Mouse (Mus musculus) embryonic facial prominence, embryonic 13.5 days (tissue): Measurements from ENCODE around the gene Klhl8. TPM values are rescaled to one million over a fixed set of nuclear protein-coding genes. Genes with fewer than 3 reads are reported as not detected.
A peak's percentile ranks its signal among the peaks of the same experiment; 100 is the strongest.

Source experiments
- ATAC-seq: fragments of 200-750 bp; cut with Nextera tagmentation; 2 replicates; pipeline ENCODE4 v1.8.0; 2017; ENCODE audit warnings: low read depth; ENCODE audit not compliant: insufficient number of reproducible peaks, insufficient read depth, low FRiP score, low TSS enrichment
- H3K27ac ChIP-seq: fragments of 300-500 bp; sonication (generic); 2 replicates; pipeline ENCODE4 v1.5.1; 2015; ENCODE audit warnings: moderate library complexity, mild to moderate bottlenecking, inconsistent platforms
- H3K27me3 ChIP-seq: fragments of 300-500 bp; sonication (generic); 2 replicates; pipeline ENCODE4 v1.6.1; 2015; ENCODE audit warnings: mild to moderate bottlenecking, inconsistent platforms
- H3K36me3 ChIP-seq: fragments of 300-500 bp; sonication (generic); 2 replicates; pipeline ENCODE4 v1.6.1; 2015; ENCODE audit warnings: mild to moderate bottlenecking, inconsistent platforms
- H3K4me1 ChIP-seq: fragments of 300-500 bp; sonication (generic); 2 replicates; pipeline ENCODE4 v1.6.1; 2015; ENCODE audit warnings: inconsistent platforms
- H3K4me2 ChIP-seq: fragments of 300-500 bp; sonication (generic); 2 replicates; pipeline ENCODE4 v1.6.1; 2015; ENCODE audit warnings: moderate library complexity, mild to moderate bottlenecking, inconsistent platforms
- H3K4me3 ChIP-seq: fragments of 300-500 bp; sonication (generic); 2 replicates; pipeline ENCODE4 v1.5.1; 2015; ENCODE audit warnings: mild to moderate bottlenecking, inconsistent platforms
- H3K9ac ChIP-seq: fragments of 300-500 bp; sonication (generic); 2 replicates; pipeline ENCODE4 v1.6.1; 2015; ENCODE audit warnings: mild to moderate bottlenecking, inconsistent platforms
- H3K9me3 ChIP-seq: fragments of 300-500 bp; sonication (generic); 2 replicates; pipeline ENCODE4 v1.6.1; 2016; ENCODE audit warnings: inconsistent platforms
- WGBS: fragments of 180-500 bp; shearing (Covaris S2); methylation state at CpG from one replicate; pipeline ENCODE4 v1.1.7; 2015; ENCODE audit warnings: mixed read lengths; 5-methylcytosine and 5-hydroxymethylcytosine counted together
- polyA plus RNA-seq: library from polyadenylated mRNA; unstranded; fragments of >200 nt; fragmentation: Nextera tagmentation; extraction: Ambion mirVana; gene quantifications from 2 replicates; pipeline ENCODE4 v1.2.1, GENCODE M21; 2015

The Klhl8 gene
- polyA plus RNA-seq, 1 experiment from 2014 or later = 15.3 TPM

DNA sequence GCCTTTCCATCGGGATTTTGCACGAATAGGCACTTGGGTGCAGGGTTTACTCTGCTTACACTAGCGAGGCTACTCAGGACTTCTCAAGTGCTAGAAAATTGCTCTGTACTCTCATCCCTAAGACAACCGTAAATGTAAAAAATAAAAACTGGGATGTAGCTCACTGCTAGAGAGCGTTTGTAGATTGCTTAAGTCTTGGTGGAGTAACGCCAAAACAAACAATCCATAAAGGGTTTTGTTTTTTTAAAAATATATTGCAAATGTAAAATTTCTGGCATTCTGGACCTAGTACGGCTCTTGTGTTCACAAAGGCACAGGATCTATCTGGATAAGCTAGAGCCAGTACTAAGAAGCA is 17.1 kb upstream of the Klhl8 start:
- Histone ChIP-seq H3K9me3 (no peaks in the 10 kb centered on the region), H3K36me3 (no peaks in the 10 kb centered on the region), H3K4me1 (no peaks in the 10 kb centered on the region; the same call in 1 of the 2 replicates), H3K4me2 (0 out of 2 replicates have a peak overlapping the region, but pooled peaks have one; percentile 57), H3K27ac (no peak overlapping the region), H3K27me3 (no peaks in the 10 kb centered on the region), H3K9ac (no peak overlapping the region), H3K4me3 (no peak overlapping the region)
- 81% methylated on average over 7 of the region's 7 CpGs for WGBS
- no peak for ATAC-seq

DNA sequence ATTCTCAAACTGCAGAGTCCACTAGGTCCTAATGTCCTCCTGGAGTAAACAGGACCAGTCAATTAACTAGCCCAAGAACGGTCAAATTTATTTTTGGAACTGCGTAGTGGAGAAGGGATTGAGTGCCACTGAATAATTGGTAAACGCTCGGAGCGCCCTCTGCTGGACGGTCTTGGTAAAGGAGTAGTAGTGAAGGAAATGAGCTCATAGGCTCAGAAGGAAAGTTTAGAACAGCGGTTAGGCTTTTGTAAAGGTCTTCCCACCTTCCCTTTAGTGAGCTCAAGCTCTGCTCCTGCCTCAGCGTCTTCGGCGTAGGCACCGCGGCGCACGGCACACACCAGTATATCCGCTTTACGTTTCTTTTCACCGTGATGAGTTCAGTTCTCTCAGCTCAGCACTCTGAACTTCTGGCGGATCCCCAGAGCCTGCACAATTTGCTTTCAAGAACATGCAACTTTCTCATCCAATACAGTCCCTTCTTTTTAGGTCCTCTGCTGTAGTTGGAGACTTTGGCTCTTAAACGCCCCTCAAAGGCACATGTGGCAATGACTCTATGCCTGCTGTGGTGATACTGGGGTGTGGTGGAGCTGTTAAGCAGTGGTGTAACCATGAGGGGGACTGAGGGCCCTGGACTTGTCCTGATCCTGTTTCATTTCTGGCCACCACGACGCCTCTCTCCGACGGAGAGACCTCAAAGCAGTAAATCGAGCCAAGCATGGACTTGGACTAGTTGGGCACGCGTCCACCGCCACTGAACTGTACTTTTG is 16.6 kb upstream of the Klhl8 start:
- Histone ChIP-seq H3K4me3 (peak overlapping the region; percentile 29), H3K9me3 (no peaks in the 10 kb centered on the region), H3K27me3 (no peaks in the 10 kb centered on the region), H3K4me1 (no peaks in the 10 kb centered on the region; the same call in 1 of the 2 replicates), H3K4me2 (peak overlapping the region; percentile 57), H3K36me3 (no peaks in the 10 kb centered on the region), H3K9ac (peak overlapping the region; percentile 61; the same call in 1 of the 2 replicates), H3K27ac (no peak overlapping the region)
- ATAC-seq = no peak
- WGBS = 24% methylated on average over 27 of the region's 27 CpGs

DNA sequence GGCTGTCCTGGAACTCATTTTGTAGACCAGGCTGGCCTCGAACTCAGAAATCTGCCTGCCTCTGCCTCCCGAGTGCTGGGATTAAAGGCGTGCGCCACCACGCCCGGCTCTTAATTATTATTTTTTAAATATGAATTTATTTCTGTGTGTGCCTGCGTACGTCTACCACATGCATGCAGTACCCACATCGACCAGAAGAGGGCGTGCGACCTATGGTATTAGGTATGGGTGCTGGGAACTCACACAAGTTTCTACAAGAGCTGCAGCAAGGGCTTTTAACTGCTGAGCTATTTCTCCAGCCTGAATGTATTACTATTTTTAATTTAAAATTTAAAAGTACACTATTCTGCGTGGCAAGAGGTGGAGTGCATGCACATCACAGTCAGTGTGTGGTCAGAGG is 15.3 kb upstream of the Klhl8 start:
- 64% methylated on average over 12 of the region's 12 CpGs for WGBS
- H3K27me3 ChIP-seq = no peaks in the 10 kb centered on the region
- H3K36me3 ChIP-seq = no peaks in the 10 kb centered on the region
- H3K9me3 ChIP-seq = no peaks in the 10 kb centered on the region
- ATAC-seq = no peak
- H3K4me1 ChIP-seq = no peaks in the 10 kb centered on the region; the same call in 1 of the 2 replicates
- H3K4me3 ChIP-seq = no peak overlapping the region
- no peak overlapping the region for H3K4me2 ChIP-seq
- H3K9ac ChIP-seq = no peak overlapping the region
- no peak overlapping the region for H3K27ac ChIP-seq

DNA sequence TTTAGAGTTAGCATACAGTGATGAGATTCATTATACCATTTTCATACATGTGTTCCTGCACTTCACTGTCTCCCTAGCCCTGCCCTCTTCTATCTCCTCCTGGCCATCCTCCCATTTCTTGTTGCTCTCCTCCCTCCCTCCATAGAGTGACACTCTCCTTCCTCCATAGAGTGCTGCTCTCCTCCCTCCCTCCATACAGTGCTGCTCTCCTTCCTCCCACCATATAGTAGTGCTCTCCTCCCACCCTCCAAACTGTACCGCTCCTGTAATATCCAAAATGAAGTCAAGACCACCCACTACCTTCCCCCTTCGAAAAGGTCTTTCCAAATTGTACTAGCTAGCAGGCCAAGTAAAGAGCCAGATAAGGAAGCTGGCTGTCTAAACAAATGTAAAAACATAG is 12.7 kb upstream of the Klhl8 start:
- no peaks in the 10 kb centered on the region for H3K36me3 ChIP-seq
- no peaks in the 10 kb centered on the region; the same call in 1 of the 2 replicates for H3K4me1 ChIP-seq
- no peak for ATAC-seq
- no peak overlapping the region for H3K9ac ChIP-seq
- WGBS = 85% methylated on average over 2 of the region's 2 CpGs
- H3K27ac ChIP-seq = no peak overlapping the region
- no peak overlapping the region for H3K4me2 ChIP-seq
- H3K9me3 ChIP-seq = no peaks in the 10 kb centered on the region
- no peaks in the 10 kb centered on the region for H3K27me3 ChIP-seq
- no peak overlapping the region for H3K4me3 ChIP-seq

DNA sequence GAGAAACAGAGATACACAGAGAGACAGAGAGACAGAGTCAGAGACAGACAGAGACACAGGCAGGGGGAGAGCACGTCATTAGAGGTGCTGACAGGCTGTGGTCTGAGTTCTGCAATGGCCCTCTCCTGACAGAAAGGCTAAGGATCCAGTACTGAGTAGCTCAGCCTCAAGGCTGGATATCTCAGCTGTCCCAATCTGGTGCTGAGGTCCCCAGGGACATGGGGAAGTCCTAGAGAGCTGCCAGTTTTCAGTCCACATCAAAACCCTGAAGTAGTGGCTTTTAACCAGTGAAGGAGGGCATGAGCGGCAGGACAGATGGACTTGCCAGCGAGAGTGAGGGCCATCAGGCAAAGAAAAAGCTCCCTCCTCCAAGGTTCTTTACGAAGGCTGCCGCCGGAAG is 12.0 kb upstream of the Klhl8 start:
- no peaks in the 10 kb centered on the region for H3K27me3 ChIP-seq
- no peaks in the 10 kb centered on the region for H3K9me3 ChIP-seq
- H3K4me1 ChIP-seq = no peaks in the 10 kb centered on the region; the same call in 1 of the 2 replicates
- H3K4me3 ChIP-seq = no peak overlapping the region
- H3K27ac ChIP-seq = no peak overlapping the region
- ATAC-seq = no peak
- no peak overlapping the region for H3K4me2 ChIP-seq
- no peaks in the 10 kb centered on the region for H3K36me3 ChIP-seq
- 78% methylated on average over 6 of the region's 6 CpGs for WGBS
- H3K9ac ChIP-seq = no peak overlapping the region

DNA sequence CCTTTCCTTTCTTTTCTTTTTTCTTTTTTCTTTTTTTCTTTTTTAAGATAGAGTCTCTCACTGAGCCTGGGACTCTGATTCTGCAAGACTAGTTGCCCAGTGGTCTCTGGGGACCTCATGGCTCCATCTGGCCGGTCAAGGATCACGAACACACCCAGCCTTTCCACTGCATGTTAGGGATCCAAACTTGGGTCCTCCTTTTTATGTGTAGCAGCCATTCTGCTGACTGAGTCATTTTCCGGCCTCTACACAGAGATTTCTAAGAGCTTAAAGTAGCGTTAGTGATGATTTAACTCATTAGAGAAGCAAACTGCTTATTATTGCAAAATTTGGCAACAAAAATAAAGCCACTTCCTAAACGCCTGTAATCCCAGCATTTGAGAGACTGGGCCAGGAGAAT is 11.4 kb upstream of the Klhl8 start:
- H3K27ac ChIP-seq = no peak overlapping the region
- no peak overlapping the region for H3K4me3 ChIP-seq
- H3K4me2 ChIP-seq = no peak overlapping the region
- H3K27me3 ChIP-seq = no peaks in the 10 kb centered on the region
- H3K9ac ChIP-seq = no peak overlapping the region
- no peaks in the 10 kb centered on the region for H3K4me1 ChIP-seq
- 72% methylated on average over 5 of the region's 5 CpGs for WGBS
- ATAC-seq = no peak
- no peaks in the 10 kb centered on the region for H3K9me3 ChIP-seq
- no peaks in the 10 kb centered on the region for H3K36me3 ChIP-seq

DNA sequence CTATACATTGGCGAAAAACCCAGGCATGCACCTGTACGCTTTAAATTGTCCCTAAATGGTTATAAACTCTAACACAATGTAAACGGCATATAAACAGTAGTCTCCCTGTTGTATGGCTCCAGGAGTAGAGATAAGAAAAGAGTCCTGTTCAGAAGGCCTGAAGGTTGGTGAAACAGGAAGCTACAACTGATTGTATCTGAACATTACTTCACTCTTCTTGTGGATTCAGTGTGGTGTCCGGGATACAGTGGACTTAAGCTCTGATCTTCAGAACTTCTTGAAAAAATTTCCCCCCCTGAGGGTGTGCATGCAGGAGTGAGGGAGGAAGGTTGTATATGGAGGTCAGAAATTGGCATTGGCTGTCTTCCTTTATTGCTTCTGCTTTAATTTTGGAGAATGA is 8.4 kb upstream of the Klhl8 start:
- Histone ChIP-seq H3K27ac (no peak overlapping the region), H3K4me2 (no peak overlapping the region), H3K36me3 (no peaks in the 10 kb centered on the region), H3K27me3 (no peaks in the 10 kb centered on the region), H3K9me3 (no peaks in the 10 kb centered on the region), H3K9ac (no peak overlapping the region), H3K4me3 (no peak overlapping the region), H3K4me1 (no peaks in the 10 kb centered on the region)
- no peak for ATAC-seq
- 78% methylated on average over 4 of the region's 4 CpGs for WGBS

DNA sequence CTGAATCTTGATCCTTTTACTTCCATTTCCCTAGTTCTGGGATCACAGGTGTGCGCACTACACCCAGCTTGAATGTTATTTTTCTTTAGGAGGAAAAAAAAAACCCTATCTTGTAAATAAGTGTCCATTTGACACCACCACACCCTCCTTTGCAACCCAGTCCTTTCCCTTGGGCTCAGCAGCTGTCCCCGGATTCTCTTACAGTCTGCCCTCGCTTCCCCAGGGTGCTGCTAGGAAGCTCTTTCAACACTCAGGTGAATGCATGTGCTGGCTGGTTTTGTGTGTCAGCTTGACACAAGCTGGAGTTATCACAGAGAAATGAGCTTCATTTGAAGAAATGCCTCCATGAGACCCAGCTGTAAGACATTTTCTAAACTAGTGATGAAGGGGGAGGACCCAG is 7.2 kb upstream of the Klhl8 start:
- no peaks in the 10 kb centered on the region for H3K27me3 ChIP-seq
- H3K4me2 ChIP-seq = no peak overlapping the region
- no peak overlapping the region for H3K27ac ChIP-seq
- WGBS = 72% methylated on average over 3 of the region's 3 CpGs
- no peak overlapping the region for H3K4me3 ChIP-seq
- H3K4me1 ChIP-seq = no peaks in the 10 kb centered on the region
- ATAC-seq = no peak
- no peak overlapping the region for H3K9ac ChIP-seq
- H3K36me3 ChIP-seq = no peaks in the 10 kb centered on the region
- no peaks in the 10 kb centered on the region for H3K9me3 ChIP-seq

DNA sequence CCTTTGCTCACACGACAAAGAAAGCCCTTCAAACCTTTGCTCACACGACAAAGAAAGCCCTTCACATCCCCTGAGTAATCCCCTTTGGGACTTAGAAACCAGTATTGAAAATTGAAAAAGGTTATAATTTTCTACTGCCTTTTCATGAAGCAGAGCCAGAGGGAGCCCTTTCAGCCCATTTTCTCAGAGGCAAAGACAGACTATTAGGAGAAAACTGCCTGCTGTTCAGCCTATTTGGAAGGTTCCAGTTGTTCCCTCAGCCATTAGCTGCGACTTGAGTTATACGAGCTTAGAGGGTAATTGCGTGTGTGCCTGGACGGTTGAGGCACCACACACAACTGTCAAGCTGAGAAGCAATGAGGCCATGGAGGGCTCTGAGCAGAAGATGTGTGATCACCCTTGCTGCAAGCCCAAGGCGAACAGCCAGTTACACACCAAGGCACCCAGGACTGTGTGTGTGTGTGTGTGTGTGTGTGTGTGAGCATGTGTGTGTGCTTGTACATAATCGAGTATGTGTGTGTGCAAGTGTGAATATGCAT is 6.4 kb upstream of the Klhl8 start:
- H3K9me3 ChIP-seq = no peaks in the 10 kb centered on the region
- H3K9ac ChIP-seq = no peak overlapping the region
- no peak overlapping the region for H3K4me3 ChIP-seq
- 48% methylated on average over 8 of the region's 8 CpGs for WGBS
- H3K4me2 ChIP-seq = no peak overlapping the region
- H3K4me1 ChIP-seq = no peaks in the 10 kb centered on the region
- H3K27ac ChIP-seq = no peak overlapping the region
- H3K27me3 ChIP-seq = 0 out of 2 replicates have a peak, but pooled peaks cover 7% of the 10 kb centered on the region
- no peak for ATAC-seq
- H3K36me3 ChIP-seq = no peaks in the 10 kb centered on the region

DNA sequence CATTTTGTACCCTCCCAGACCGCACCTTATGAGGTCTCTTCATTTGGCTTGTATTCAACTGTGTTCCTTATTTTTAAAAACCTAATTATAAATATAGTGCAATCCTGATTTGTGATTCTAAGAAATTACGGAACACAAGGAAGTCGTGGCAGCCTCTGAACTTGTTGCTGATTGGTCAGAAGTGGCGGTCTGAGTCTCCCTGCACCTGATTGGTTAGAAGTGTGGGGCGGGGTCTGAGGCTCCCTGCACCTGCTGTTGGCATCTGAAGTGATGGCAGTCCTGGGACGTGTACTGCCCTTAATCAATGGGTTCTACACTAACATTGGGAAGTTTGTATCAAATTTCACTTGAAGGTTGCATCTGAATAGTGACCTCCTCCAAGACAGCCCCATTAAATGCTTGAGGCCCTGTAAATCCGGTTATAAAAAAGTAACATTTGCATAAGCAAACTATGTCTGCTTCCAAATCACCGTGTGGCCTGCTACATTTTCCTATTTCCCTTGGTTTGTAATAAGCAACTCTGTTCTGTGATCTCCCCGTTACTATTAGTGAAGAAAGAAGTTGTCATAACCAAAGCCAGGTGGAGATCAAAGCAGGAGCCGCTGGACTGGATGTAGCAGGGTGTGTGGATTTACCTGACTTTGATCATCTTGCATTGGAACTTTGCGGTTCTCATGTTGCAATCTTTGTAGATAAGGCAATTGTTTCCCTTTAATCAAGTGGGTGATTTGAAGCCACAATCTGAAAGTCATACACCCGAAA is 5.7 kb upstream of the Klhl8 start:
- WGBS = 38% methylated on average over 12 of the region's 12 CpGs
- no peak overlapping the region for H3K4me2 ChIP-seq
- H3K36me3 ChIP-seq = no peaks in the 10 kb centered on the region
- no peak overlapping the region for H3K4me3 ChIP-seq
- H3K4me1 ChIP-seq = no peaks in the 10 kb centered on the region
- no peak overlapping the region for H3K27ac ChIP-seq
- no peaks in the 10 kb centered on the region for H3K9me3 ChIP-seq
- no peak for ATAC-seq
- H3K27me3 ChIP-seq = 0 out of 2 replicates have a peak, but pooled peaks cover 7% of the 10 kb centered on the region
- H3K9ac ChIP-seq = no peak overlapping the region

DNA sequence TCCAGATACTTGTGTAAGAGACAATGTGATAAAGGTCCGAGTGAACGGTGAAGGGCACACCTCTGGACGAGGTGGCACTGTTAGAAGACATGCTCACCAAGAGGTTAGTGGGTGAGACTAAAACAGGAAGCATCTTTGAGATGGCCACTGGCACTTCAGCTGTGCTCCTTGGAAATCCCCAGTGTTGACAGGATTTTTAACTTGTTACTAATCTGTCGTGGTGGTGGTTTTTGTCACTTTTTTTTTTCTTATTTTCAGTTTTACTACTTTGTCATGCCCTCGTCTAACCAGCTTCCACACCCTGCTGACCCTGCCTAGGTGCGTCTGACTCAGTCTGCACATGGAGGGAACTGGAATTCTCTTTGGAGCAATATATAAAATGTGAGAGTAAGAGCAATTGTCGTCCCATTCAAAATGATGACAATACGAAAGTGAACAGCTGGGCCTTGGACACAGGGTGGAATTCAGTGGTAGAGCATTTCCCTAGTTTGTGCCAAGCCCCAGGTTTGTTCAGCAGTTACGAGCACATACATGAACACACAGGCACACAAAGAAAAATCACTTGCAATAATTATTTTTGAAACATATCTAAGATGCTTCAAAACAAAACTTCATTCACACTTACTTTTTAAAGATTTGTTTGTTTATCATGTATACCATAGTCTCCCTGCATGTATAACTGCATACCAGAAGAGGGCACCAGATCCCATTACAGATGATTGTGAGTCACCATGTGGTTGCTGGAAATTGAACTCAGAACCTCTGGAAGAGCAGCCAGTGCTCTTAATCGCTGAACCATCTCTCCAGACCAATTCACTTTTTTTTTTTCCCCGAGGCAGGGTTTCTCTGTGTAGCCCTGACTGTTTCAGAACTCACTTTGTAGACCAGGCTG is 3.5 kb upstream of the Klhl8 start:
- H3K4me3 ChIP-seq = no peak overlapping the region
- H3K4me1 ChIP-seq = peaks cover 9% of the 10 kb centered on the region
- H3K36me3 ChIP-seq = no peaks in the 10 kb centered on the region
- 73% methylated on average over 11 of the region's 11 CpGs for WGBS
- no peak for ATAC-seq
- no peaks in the 10 kb centered on the region for H3K9me3 ChIP-seq
- H3K27me3 ChIP-seq = 0 out of 2 replicates have a peak, but pooled peaks cover 7% of the 10 kb centered on the region
- H3K27ac ChIP-seq = no peak overlapping the region
- H3K9ac ChIP-seq = no peak overlapping the region
- H3K4me2 ChIP-seq = no peak overlapping the region
